Mouse (Mus musculus) midbrain, embryonic 10.5 days (tissue): Measurements from ENCODE around the gene Flot1. TPM values are rescaled to one million over a fixed set of nuclear protein-coding genes. Genes with fewer than 3 reads are reported as not detected.
A peak's percentile ranks its signal among the peaks of the same experiment; 100 is the strongest.

ENCODE experiments used
- DNase-seq: peaks from one replicate; pipeline ENCODE4 v3.0.0-alpha.2; 2017; ENCODE audit warnings: low spot score
- H3K27ac ChIP-seq: fragments of 300-500 bp; sonication (generic); replicated peaks from 2 replicates; pipeline ENCODE4 v1.5.1; 2016; ENCODE audit warnings: mild to moderate bottlenecking
- H3K27me3 ChIP-seq: fragments of 300-500 bp; sonication (generic); 2 replicates; pipeline ENCODE4 v1.6.1; 2016; ENCODE audit warnings: low read depth, mild to moderate bottlenecking; ENCODE audit not compliant: poor library complexity, severe bottlenecking
- H3K36me3 ChIP-seq: fragments of 300-500 bp; sonication (generic); 2 replicates; pipeline ENCODE4 v1.6.1; 2016; ENCODE audit warnings: mild to moderate bottlenecking, moderate library complexity
- H3K4me1 ChIP-seq: fragments of 300-500 bp; sonication (generic); 2 replicates; pipeline ENCODE4 v1.6.1; 2016
- H3K4me3 ChIP-seq: fragments of 300-500 bp; sonication (generic); 2 replicates; pipeline ENCODE4 v1.5.1; 2016; ENCODE audit warnings: mild to moderate bottlenecking, moderate library complexity
- H3K9me3 ChIP-seq: fragments of 300-500 bp; sonication (generic); replicated peaks from 2 replicates; pipeline ENCODE4 v1.6.1; 2016; ENCODE audit warnings: mild to moderate bottlenecking
- WGBS: fragments of 180-500 bp; shearing (Covaris S2); methylation state at CpG from one replicate; pipeline ENCODE4 v1.1.7; 2016; 5-methylcytosine and 5-hydroxymethylcytosine counted together
- polyA plus RNA-seq: library from polyadenylated mRNA; unstranded; fragments of >200 nt; fragmentation: Nextera tagmentation; extraction: Ambion mirVana; gene quantifications from 2 replicates; pipeline ENCODE4 v1.2.1, GENCODE M21; 2016

Gene Flot1
- polyA plus RNA-seq, result 54.8 and 59.3 TPM in 2 replicates

DNA sequence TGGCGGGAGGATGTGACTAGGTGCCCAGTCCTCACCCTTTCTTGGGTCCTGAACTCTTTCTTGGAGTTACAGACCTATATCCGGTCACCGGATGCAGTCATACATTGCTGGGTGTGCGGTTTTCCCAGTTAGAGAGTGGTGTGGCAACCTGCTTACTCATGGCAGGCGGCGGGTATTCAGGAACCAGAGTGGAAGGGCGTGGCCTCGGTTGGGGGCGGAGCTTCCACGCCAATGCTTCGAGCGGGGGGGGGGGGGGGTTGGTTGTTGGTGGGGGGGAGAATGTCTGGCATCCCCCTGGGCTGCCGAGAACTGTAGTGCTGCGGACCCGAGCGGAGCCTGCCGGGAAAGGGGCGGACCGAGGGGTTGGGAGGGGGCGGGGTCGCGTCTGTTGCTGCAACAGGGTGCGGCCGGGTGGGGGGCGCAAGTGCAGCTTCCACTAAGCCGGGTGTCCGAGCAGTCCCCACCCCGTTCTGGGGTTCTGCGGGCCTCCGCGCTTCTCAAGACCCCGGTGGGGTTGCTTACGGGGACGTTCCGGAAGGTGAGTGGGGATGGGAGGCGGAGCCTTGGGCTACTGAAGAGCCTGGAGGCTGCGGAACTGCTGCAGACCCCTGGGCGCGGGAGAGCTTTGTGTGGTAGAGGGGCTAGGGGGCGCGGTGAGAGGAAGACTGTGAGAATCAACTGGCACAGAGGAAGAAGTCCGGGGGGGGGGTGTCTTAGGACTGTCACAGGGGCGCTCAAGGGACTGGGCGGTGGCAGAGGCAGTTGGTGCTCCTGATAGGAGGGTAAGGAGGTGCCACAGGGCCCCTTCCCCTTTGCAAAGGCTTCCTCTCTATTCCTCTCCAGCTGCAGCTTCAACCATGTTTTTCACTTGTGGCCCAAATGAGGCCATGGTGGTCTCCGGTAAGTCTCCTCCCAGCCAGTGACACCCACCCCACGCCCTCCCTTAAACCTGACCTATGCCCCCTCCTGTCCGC, at the start of gene Flot1:
Gene Flot1 (plus strand): TSS at position 267 of the 974 bp plus-strand sequence.
- Histone ChIP-seq H3K9me3 (no peaks in the 10 kb centered on the region), H3K4me1 (peaks cover 38% of the 10 kb centered on the region), H3K27ac (peak within 1 kb of the TSS; percentile 91), H3K36me3 (peaks cover 35% of the 10 kb centered on the region), H3K4me3 (peak within 1 kb of the TSS; percentile 77), H3K27me3 (peaks cover 33% of the 10 kb centered on the region)
- WGBS, result under 1% methylated on average over 47 of the region's 47 CpGs
- peak; percentile 91 for DNase-seq

DNA sequence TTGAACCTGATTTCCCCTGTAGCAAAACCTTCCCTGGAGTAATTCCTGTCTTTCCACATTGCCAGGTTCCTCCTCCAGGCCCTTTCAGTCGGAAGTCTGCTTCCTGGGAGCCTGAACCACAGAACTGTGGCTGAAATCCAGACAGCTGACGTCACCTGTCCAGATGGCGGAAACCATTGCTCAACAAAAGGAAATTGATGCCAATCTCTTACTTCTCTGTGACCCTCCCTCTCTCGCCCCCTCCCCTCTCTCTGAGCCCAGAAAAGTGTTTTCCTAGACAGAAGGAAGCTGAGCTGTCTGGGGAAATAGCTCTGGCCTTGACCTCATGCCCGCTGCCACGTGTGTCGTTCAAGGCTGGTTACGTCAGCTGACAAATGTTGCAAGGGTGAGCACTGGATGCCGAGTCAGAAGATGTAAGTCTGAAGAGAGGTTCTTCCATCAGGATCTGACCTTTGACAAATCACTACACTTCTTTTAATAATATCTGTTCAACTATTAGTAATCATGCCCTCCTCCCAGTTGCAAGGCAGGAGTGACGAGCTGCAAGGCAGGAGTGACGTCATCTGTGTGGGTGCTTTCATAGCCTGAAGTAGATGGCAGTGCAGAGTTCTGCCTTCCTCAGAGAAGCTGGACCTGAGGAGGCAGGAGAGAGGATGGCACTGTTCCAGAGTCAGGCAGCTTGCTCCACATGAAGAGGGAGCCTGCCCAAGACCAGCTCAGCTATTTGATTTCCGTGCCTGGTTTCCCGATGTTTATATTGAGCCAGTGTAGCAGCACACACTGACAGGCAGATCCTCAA, 46.0 kb upstream of the Flot1 start:
- no peaks in the 10 kb centered on the region for H3K9me3 ChIP-seq
- no peaks in the 10 kb centered on the region for H3K27me3 ChIP-seq
- H3K4me1 ChIP-seq, result no peaks in the 10 kb centered on the region
- DNase-seq, result no peak
- no peak overlapping the region for H3K4me3 ChIP-seq
- 80% methylated on average over 13 of the region's 13 CpGs for WGBS
- no peaks in the 10 kb centered on the region for H3K36me3 ChIP-seq
- H3K27ac ChIP-seq, result no peak overlapping the region

DNA sequence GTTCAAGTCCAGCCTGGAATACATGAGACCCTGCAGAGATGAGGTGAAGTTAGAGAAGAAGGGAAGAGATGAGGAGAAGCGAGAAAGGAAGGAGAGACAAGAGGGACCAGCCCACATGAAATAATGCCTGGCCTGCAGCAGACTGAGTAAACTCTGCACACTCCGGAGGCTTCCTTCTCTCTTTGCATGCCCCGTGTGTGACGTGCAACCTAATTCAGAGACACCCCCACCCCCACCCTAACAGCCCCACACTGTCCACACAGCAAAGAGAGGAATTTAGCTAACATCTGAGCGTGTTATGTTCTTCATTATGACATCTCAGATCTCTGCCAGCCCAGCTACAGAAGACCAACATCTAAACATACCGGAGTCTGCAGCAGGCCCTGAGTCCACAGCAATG, 44.1 kb upstream of the Flot1 start:
- Histone ChIP-seq H3K9me3 (no peaks in the 10 kb centered on the region), H3K36me3 (no peaks in the 10 kb centered on the region), H3K4me3 (no peak overlapping the region), H3K27me3 (no peaks in the 10 kb centered on the region), H3K4me1 (no peaks in the 10 kb centered on the region), H3K27ac (no peak overlapping the region)
- no peak for DNase-seq
- 74% methylated on average over 6 of the region's 6 CpGs for WGBS

DNA sequence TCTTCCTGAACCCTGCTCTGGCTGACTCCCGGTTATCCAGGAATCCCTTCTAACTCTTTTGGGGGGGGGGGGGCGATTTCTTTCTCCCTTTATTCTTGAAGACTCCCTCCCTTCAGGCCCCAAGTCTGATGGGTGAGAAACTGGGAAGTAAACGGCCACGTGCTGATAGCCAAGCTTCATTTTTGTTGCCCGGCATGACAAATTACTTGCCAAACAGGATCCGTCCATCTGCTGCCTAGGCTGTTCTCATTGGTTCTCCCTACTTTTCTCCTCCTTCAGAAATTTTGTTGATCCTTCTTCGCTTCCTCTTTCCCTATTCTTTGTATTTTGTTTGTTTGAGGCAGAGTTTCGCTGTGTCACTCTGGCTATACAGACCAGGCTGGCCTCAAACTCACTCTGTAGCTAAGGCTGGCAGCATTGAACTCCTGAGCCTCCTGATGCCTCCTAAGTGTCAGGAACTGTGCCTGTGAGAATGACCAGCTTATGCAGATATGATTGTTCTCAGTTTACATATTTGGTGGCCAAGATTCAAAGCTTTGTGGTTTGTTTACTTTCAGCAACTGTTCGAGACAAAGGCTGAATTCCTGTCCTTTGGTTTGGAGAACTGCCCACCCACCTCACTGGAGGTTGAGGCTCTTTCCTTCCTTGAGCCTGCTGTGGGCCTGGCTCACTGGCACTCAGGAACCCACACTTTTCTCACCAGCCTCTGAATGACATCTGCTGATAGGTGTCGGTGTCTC, 43.4 kb upstream of the Flot1 start:
- WGBS, result 73% methylated on average over 10 of the region's 10 CpGs
- H3K9me3 ChIP-seq, result no peaks in the 10 kb centered on the region
- no peaks in the 10 kb centered on the region for H3K27me3 ChIP-seq
- H3K4me1 ChIP-seq, result no peaks in the 10 kb centered on the region
- no peak for DNase-seq
- no peak overlapping the region for H3K4me3 ChIP-seq
- no peaks in the 10 kb centered on the region for H3K36me3 ChIP-seq
- H3K27ac ChIP-seq, result no peak overlapping the region

DNA sequence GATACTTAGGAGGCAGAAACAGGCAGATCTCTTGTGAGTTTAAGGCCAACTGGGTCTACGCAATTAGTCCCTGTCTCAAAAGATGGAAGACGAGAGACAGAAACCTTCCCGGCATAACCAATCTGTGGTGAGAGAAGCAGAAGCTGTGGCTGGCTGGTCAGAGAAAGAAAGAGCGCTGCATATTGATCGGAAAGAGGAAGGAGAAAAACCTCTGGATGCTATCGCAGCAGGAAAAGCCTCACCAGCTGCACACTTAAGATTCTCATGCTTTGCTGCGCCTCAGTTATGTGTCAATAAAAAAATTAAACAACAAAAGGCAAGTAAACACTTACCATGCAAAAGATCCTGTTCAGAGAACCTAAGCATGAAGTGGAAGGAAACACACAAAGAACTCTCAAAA, 42.7 kb upstream of the Flot1 start:
- no peak for DNase-seq
- no peaks in the 10 kb centered on the region for H3K4me1 ChIP-seq
- H3K27me3 ChIP-seq, result no peaks in the 10 kb centered on the region
- no peak overlapping the region for H3K4me3 ChIP-seq
- WGBS, result 92% methylated on average over 7 of the region's 7 CpGs
- H3K36me3 ChIP-seq, result no peaks in the 10 kb centered on the region
- no peak overlapping the region for H3K27ac ChIP-seq
- no peaks in the 10 kb centered on the region for H3K9me3 ChIP-seq

DNA sequence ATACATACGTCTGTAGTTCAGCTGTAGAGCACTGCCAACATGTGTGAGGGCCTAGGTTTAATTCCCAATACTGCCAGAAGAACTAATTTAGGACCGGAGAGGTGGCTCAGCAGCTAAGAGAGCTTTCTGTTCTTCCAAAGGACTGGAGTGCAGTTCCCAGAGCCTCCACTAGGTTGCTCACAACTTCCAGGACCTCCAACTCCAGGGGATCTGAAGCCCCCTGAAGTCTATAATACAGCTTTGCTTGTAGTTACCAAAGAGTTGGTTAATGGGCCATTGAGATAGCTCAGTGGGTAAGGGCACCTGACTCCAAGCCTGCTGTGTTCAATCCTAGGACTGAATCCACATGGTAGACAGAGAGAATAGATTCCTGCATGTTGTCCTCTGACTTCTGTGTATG, 40.6 kb upstream of the Flot1 start:
- H3K36me3 ChIP-seq, result no peaks in the 10 kb centered on the region
- no peaks in the 10 kb centered on the region for H3K27me3 ChIP-seq
- H3K4me1 ChIP-seq, result no peaks in the 10 kb centered on the region
- peak; percentile 28 for DNase-seq
- 82% methylated on average over 2 of the region's 2 CpGs for WGBS
- no peak overlapping the region for H3K4me3 ChIP-seq
- no peak overlapping the region for H3K27ac ChIP-seq
- H3K9me3 ChIP-seq, result no peaks in the 10 kb centered on the region

DNA sequence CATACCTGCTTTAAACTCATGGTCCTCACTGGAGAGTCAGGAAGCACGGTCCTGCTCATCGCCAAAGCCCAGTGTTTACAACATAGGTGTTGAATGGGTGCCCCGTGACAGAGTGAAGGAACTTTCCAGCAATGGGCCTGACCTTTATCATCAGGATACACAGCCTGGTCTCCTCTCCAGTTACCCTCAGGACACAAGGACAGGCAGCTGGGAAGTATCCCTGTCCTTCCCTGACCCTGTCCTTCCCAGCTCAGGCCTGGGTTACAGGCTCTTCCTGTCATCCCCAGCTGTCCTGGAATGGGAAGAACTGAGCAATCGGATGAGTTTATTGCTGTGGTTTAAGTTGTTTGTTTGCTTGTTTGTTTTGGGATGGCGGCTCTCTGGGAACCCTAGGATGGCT, 40.1 kb upstream of the Flot1 start:
- DNase-seq, result no peak
- no peak overlapping the region for H3K4me3 ChIP-seq
- no peak overlapping the region for H3K27ac ChIP-seq
- H3K27me3 ChIP-seq, result no peaks in the 10 kb centered on the region
- H3K4me1 ChIP-seq, result no peaks in the 10 kb centered on the region
- H3K36me3 ChIP-seq, result no peaks in the 10 kb centered on the region
- H3K9me3 ChIP-seq, result no peaks in the 10 kb centered on the region
- WGBS, result 88% methylated on average over 5 of the region's 5 CpGs

DNA sequence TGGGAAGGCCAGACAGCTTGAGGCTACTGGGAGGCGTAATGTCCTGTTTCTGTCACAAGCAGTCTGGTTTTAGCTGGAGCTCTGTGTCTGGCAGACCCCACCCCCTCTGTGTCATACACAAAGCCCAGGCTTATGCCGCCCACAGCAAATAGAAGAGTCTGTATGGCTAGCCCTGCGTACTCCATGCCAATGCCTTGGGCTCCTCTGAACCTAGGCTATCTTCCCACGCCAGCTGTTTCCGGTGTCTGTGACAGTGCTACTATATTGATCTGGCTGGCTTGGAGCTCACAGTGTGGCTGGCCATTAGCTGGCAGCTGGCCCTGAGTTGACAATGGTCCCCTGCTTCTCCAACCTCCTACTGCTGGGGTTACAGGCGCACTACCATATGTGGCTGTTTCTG, 39.1 kb upstream of the Flot1 start:
- Histone ChIP-seq H3K4me3 (no peak overlapping the region), H3K27me3 (no peaks in the 10 kb centered on the region), H3K36me3 (no peaks in the 10 kb centered on the region), H3K27ac (no peak overlapping the region), H3K9me3 (no peaks in the 10 kb centered on the region), H3K4me1 (no peaks in the 10 kb centered on the region)
- 83% methylated on average over 6 of the region's 6 CpGs for WGBS
- no peak for DNase-seq

DNA sequence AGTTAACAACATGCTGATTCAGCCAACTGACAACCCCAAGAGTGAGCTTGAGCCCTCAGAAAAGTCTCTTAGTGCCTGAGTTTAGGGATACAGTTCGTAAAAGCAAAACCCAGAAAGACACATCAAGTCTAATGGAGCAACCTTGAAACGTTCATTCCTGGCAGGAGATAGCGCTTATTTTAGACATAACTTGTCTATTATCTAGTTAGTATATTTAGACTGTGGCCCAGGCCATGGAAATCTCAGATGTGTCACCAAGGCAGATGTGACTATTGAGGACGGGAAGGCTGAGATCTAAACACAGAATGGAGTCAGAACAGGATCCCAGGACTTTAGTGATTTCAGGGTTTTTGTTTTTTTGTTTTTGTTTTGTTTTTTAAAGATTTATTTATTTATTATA, 37.9 kb upstream of the Flot1 start:
- DNase-seq, result no peak
- H3K27ac ChIP-seq, result no peak overlapping the region
- WGBS, result 86% methylated on average over 4 of the region's 4 CpGs
- no peaks in the 10 kb centered on the region for H3K36me3 ChIP-seq
- H3K27me3 ChIP-seq, result no peaks in the 10 kb centered on the region
- H3K9me3 ChIP-seq, result no peaks in the 10 kb centered on the region
- H3K4me3 ChIP-seq, result no peak overlapping the region
- H3K4me1 ChIP-seq, result no peaks in the 10 kb centered on the region

DNA sequence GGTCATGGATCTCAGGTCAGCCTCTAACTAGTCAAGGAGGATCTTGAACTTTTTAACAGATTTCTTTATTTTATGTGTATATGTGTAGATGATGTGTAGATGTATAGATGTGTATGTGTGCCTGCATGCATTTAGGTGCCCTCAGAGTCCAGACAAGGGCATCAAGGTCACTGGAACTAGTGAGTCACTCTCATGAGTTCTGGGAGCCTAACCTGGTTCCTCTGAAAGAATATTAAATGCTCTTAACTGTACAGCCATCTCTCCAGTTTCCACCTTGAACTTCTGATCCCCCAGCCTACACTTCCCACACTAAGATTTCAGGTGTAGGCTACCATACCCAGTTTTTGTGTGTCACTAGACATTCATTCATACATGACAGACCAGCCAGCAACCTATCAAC, 35.5 kb upstream of the Flot1 start:
- H3K27me3 ChIP-seq, result no peaks in the 10 kb centered on the region
- no peaks in the 10 kb centered on the region for H3K4me1 ChIP-seq
- no peaks in the 10 kb centered on the region for H3K9me3 ChIP-seq
- H3K4me3 ChIP-seq, result no peak overlapping the region
- DNase-seq, result no peak
- H3K36me3 ChIP-seq, result no peaks in the 10 kb centered on the region
- H3K27ac ChIP-seq, result no peak overlapping the region

DNA sequence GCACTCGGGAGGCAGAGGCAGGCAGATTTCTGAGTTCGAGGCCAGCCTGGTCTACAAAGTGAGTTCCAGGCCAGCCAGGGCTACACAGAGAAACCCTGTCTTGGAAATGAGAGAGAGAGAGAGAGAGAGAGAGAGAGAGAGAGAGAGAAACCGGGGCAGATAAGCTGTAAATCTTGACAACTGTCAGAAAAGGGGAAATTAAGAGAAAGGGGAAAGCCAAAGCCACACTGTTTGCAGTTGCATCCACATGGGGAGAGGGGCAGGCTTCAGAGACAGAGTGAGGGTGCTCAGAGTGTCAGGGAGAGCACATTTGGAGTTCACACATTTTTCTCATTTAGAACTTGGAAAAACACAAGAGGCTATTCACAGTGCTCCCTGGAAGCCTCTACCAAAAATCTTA, 35.0 kb upstream of the Flot1 start:
- no peak overlapping the region for H3K27ac ChIP-seq
- no peaks in the 10 kb centered on the region for H3K4me1 ChIP-seq
- DNase-seq, result no peak
- H3K4me3 ChIP-seq, result no peak overlapping the region
- 88% methylated on average over 3 of the region's 3 CpGs for WGBS
- H3K27me3 ChIP-seq, result no peaks in the 10 kb centered on the region
- H3K9me3 ChIP-seq, result no peaks in the 10 kb centered on the region
- H3K36me3 ChIP-seq, result no peaks in the 10 kb centered on the region

DNA sequence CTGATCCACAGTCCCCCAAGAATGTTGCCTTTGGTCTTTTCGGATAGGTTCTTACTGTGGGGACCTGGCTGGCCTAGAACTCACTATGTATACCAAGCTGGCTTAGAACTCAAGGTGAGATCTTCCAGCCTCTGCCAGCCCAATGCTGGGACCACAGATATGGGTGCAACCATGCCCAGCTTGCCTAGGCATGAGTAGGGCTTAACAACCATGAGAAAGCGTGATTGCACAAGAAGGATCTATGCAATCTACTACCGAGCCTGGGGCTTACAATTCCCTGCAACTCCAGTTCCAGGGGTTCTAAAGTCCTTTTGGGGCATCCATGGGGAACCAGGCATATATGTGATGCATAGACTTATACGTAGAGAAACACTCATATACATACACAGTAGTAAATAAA, 32.1 kb upstream of the Flot1 start:
- Histone ChIP-seq H3K4me1 (no peaks in the 10 kb centered on the region), H3K36me3 (no peaks in the 10 kb centered on the region), H3K4me3 (no peak overlapping the region), H3K27me3 (no peaks in the 10 kb centered on the region), H3K9me3 (no peaks in the 10 kb centered on the region), H3K27ac (no peak overlapping the region)
- 85% methylated on average over 4 of the region's 4 CpGs for WGBS
- DNase-seq, result no peak
